Mouse (Mus musculus) heart, adult 11 months (tissue): Measurements from ENCODE around the gene Tipin.
"Not testable (repeated sequence)": the region's sequence is repeated elsewhere in the genome, so short reads cannot be mapped to it uniquely, and the experiment has no call there.

Experiments used
- DNase-seq: peaks from one replicate; pipeline ENCODE4 v3.0.0; 2022

Tipin gene

DNA sequence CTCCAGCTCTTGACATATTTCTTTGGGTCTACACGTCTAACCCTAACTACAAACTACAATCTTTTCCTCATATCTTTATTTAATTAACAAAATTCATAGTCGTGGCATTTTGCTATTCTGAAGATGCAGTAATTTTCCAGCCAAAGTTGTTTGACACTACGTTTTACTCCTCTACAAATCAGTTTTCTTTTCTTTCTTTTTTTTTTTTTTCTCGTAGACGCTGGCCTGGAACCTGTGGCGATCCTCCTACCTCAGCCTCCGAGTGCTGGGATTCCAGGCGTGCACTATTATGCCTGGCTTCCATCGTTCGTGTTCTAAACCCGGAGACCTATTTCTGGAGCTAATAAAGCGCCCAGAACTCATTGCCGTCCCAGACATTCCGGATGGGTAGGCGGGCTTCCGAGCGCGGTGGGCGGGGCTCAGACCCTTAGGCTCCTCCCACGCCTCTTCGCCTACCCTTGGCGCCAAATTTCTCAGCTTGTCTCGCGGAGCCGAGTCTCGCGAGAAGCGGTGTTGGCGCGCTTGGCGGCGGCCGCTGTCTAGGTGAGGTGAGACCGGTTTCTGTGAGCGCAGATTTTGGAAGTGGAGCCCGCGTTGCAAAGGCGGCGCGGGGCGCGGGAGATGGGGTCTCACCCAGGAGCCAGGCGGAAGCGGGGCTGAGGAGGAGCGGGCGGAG lies at the start of gene Tipin:
Gene Tipin (plus strand): TSS at position 477 of the 676 bp plus-strand sequence.
- peak; percentile 99 for DNase-seq

DNA sequence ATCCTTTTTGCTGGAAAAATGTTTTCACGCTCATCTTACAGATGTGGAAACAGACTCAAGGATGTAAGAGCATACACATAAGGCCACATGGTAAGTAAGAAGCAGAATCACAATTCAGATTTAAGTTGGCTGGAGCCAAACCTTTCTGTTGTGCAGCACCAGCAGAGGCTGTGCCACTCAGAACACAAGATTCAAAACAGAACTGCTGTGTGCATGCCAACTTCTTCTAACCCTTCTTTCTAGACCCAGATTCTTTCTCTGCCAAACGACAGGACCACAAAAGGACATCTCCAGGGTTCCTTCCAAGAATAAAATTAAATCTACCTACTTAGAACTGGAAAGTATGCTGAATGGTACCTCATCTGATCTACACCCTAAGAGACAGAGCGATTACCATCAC lies 49.7 kb upstream of the Tipin start:
- no peak for DNase-seq

DNA sequence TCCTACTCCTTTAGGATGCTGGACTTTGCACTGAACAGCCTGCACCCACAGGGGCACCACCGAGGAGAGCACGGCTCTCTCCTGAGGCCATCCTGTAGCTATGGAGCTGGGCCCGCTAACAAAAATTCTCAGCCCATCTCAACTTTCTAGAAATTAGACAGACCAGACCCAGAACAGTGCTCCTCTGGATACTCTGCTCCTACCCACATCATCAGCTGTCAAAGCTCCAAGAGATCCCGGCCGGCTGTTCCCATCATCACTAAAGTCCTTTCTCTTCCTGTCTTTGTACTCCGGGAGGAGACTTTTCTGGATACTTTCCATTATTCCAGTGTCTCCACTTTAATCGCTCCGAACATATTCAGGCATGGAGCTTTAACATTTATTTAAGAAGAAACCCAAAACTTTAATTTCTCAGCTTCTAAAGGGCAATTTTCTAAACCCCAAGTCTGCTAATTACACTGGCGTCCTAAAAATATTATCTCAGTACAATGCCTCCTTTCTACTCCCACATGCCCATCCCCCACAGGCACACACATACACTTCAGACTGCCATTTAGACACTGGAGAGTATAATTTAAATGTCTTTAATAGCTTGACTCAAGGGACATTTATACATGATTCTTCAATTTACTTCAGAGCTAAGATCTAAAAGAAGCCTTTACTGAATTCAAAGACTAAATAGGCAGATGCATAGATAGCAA lies 49.0 kb upstream of the Tipin start:
- peak; percentile 95 for DNase-seq

DNA sequence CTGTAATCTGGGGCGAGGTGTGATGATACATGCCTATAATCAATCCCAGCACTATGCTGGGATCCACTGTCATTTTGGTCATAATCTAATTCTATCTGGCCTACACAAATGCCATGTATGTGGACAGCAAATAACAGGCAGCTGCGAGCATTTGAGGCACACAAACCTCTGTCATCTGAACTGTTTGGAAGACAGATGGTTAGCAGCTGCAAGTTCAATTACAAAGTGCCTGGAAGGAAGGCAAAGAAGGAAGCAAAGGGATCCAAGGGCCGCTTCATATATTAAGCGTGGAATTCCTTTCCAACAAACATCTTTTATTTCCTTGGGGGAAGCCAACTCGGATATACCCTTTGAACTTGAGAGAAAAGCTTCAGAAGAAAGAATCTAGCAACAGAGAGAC lies 47.7 kb upstream of the Tipin start:
- peak; percentile 87 for DNase-seq

DNA sequence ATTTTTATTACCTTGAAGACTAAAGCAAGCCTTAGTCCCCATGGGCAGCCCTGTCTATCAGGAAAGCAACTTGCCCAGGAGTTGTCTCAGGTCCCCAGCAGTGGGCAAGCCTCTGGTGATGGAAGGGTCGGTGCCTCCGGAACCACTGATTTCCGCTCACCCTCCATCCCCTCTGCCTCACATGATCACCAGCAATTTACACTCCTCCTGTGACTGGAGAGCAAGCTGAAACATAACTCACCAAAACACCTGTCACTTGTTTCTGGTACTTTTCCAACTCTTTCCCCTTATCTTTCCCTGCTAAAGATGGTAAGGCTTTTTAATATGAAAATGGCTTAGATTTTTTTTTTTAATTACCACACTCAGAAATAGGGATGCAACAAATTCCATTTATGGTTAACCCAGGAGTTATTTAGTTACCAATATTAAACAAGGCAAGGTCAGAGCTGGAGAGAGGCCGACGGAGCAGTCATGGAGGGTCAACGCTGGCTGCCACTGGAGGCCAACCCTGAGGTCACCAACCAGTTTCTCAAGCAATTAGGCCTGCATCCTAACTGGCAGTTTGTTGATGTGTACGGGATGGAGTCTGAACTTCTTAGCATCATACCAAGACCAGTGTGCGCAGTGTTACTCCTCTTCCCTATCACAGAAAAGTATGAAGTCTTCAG lies 46.5 kb upstream of the Tipin start, which contains the start of gene Uchl4:
Gene Uchl4 (plus strand): TSS at position 434 of the 668 bp plus-strand sequence.
- DNase-seq = no peak

DNA sequence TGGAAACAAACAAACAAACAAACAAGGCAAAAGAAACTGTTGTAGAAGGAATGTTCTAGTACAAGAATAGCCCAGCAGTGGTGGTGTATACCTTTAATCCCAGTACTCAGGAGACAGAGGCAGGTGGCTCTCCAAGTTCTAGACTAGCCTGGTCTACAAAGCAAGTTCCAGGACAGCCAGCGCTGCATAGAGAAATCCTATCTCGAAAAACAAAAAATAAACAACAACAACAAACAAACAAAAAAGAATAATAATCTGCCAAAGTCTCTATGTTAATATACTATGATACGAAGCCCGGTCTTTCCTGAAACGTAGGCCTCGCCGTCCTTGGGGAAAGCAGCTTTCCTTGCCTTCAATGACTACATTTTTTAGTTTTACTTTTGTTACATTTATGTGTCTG lies 45.3 kb upstream of the Tipin start:
- peak; percentile 64 for DNase-seq

DNA sequence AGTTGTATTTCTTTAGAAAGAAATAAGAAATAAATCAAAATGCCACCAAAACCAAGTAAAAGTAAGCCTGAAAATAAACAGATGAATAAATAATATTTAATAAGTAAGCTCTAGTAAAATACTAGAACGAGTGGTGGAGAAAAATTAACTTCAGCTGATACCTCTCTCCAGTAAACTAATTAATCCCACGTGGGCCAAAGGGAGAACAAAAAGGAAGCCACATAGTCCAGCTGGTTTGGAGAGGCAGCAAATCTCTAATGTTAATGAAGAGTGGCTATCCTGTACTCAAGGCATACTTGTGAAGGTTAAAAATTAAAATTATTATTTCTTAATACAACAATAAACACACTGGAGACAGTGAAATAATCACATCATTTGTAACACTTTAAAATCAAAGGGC lies 41.3 kb upstream of the Tipin start:
- no peak for DNase-seq

DNA sequence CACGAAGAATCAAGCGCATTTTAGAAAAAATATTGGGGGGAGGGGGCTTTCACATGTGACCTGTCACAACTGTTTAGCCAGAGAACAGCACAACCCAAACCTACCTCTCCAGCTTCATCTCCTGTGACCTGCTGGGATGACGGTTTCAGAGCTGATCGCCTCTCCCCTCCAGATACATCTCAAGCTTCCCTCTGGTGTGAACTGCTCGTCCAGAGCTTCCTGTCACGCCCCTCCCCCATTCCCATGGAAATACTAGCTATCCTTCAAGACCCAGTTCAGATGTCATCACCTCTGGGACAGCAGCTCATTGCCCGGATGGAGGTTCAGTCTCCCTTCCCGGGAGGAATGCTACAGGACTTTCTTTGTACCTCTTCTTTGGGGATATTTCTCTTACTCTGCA lies 40.7 kb upstream of the Tipin start:
- peak; percentile 95 for DNase-seq

DNA sequence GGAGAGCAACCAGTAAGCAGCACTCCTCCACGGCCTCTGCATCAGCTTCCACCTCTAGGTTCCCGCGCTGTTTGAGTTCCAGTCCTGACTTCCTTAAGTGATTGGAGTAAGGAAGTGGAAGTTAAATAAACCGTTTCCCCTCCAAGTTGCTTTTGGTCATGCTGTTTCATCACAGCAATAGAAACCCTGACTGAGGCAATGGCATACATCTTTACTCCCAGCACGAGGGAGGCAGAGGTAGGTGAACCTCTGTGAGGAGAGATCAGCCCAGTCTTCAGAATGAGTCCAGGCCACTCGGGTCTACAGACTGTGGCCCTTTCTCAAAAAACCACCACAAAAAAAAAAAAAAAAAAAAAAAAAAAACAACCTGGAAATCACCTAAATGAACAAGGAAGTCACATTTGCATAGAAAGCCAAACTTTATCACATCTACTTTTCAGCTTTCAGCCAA lies 39.0 kb upstream of the Tipin start:
- DNase-seq = peak; percentile 95

DNA sequence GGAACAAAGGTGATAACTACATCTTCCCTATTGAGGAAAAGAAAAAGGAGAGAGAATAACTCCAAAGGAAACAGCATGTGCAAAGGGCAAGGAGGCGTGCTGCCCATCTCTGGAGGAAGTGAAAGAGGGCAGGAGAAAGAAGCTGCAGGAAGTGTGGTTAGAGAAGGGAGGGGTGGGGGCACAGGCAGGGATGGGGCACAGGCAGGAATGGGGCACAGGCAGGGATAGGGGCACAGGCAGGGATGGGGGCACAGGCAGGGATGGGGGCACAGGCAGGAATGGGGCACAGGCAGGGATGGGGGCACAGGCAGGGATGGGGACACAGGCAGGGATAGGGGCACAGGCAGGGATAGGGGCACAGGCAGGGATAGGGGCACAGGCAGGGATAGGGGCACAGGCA lies 32.0 kb upstream of the Tipin start:
- DNase-seq = peak; percentile 92

DNA sequence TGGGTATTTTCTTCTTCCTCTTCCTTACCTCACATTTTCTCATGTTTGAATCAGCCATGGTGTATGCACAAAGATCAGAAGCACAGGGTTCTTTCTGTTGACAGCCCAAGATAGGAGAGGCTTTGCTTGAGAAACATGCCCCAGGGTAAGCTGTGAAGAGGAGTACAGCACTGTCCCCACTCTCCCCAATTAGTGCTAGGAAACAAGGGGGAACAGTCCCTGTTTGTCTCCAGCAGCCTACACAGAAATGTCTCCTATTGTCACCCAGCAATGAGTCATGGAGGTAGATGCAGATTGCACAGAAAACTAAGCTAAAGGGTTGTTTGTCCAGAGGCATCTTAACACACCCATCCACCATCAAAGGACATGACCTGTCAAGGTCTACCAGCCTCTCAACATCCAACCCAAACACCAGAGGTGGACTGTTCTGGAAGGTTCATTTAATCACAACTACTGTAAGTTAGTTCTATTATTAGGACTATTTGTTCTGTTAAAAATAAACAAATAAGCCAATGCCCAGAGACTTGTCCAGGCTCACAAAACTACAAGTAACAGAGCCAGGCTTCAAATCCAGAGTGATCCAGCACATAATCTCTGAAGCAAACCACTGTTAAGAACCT lies 31.2 kb upstream of the Tipin start:
- DNase-seq = no peak

DNA sequence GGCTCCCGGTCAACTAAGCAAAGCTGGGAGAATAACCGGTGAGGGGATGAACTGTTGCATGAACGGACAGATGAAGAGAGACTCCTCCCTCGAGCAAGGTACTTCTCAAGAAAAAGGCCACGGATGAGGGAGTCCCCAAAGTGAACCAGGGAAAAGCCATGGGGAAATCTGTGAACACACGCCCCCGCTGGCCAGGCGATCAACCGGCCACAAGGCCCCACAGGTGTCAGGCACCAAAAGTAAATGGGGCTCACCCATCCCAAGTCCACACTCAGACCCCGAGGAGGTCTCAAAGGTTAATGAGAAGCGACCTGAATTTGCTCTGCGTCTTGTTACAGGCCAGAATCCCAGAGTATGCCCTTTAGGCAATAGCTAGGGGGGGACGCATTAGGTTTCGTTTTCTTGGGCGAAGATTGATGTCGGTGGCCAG lies 28.8 kb upstream of the Tipin start:
- DNase-seq = no peak

DNA sequence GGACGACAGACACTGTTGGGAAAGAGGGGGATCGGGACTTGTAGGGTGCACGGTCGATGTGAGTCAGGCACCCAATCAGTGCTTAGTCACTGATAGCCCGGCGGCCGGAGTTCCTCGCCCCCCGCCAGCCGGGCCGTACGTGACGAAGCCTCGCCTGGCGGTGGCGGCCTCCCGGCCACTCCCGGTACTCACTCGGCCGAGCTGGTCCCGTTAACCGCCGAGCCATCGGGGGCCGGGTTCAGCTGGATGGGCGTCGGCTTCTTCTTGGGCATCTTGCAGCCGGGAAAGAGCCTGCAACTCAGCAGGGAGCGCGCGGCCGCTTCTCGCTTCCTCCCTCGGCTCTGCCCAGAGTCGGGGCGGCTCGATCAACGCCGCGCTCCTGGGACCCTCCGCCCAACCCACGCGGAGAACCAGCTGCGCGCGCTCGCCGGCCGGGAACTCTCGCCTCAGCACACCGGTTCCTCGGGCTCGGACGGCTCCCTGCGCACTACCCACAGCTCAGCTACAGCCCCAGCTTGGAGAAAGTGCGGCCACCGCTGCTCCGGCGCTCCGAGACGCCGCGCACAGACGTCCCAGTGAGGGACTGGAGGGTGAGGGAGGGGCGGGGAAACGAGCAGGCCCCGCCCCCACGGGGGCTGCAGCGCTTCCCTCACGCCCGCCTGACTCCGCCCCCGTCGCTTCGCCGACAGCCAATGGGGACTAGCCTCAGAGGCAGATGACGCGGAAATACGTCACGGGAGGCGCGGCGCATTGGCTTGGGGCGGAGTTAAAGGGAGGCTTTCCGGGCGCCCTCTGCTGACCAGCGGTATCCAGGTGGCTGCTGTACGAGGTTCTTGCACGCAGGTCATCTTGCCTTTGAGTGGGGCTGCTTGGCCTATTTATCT lies 28.1 kb upstream of the Tipin start, which contains the start of gene Map2k1:
Gene Map2k1 (minus strand): TSS at position 611 of the 884 bp plus-strand sequence.
- DNase-seq = peak; percentile 100

DNA sequence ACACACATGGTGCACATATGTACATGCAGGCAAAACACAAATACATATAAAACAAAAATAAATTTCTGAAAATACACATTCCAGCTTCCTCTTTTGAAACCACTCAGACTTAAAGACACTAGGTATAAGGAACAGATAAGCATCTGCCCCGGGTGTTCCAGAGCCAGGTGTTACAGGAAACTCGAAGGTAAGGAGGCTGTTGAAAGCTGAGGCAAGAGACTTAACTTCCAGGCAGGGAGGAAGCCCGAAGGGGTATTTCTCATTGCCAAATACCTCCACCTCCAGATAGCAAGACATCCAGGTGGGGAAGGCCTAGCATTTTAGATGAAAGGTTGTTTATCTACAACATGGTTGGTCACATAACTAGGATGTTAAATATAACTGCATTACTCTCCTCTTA lies 26.0 kb upstream of the Tipin start:
- no peak for DNase-seq

DNA sequence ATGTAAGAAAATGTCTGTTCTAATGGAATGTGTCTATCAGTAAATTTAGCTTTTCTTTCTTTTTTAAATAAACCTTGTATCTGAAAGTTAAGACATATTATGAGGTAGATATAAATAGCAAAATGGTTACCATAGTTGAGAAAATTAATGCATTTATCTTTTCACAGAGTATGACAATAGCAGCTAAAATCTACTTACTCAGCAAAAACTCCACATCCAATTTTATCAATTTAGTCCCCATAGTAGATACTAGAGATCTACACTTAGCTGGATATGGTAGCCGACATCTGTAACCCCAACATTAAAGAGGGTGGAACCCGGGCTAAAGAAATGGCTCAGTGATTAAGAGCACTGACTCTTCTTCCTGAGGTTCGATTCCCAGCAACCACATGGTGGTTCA lies 25.2 kb upstream of the Tipin start:
- no peak for DNase-seq

DNA sequence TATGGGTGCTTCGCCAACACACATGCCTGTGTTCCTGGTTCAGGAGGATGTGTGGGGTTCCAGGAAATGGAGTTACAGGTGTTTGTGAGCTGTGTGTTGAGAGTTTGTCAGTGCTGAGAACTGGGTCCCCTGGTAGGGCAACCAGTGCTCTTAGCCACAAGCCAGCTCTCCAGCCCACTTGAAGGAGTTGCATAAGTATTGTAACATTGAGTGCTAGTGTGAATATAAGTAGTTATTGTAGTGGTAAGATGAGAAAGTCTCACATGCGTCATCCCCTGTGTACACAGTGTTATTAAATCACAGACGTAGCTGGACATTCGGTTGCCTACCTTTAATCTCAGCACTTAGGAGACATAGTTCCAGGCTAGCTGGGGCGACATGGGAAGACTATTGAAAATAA lies 21.5 kb upstream of the Tipin start:
- DNase-seq = no peak

DNA sequence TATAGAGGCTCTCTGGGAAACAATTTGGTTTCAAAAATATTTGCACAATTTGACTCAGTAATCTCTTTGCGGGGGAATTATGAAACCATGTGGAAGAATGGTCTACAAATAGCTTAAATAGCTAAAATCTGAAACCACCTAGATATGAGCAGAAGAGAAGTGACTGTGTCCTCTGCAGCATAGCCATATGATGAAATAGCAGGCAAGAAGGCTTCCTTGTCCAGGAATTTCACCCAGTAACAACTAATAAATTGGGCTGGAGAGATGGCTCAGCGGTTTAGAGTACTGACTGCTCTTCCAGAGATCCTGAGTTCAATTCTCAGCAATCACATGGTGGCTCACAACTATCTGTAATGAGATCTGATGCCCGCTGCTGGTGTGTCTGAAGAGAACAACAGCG lies 20.4 kb upstream of the Tipin start:
- DNase-seq = no peak

DNA sequence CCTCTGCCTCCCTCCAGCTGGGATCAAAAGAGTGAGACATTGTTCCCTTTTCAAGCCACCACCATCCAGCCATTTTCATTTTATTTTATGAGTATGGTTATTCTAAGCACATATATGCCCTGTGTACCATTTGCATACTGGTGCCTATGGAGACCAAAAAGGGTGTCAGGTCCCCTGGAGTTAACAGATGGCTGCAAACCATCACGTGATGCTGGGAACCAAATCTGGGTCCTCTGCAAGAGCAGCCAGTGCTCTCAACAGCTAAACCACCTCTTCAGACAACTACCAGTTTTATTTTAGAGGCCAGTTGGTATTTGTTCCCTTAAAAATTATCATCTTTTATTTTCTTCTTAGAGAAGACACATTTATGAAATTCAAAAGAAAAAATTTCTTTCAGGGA lies 16.6 kb upstream of the Tipin start:
- no peak for DNase-seq

DNA sequence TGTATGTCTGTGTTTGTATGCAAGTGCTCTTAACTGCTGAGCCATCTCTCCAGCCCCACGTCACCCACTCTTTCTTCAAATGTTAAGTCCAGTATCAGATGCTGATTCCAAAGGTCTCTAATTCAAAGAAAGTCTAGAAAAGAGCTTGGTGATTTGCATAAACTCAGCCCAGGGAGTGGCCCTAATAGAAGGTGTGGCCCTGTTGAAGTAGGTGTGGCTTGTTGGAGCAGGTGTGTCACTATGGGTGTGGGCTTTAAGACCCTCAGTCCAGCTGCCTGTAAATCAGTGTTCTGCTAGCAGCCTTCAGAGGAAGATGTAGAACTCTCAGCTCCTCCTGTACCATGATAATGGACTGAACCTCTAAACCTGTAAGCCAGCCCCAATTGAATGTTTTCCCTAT lies 14.2 kb upstream of the Tipin start:
- DNase-seq = no peak

DNA sequence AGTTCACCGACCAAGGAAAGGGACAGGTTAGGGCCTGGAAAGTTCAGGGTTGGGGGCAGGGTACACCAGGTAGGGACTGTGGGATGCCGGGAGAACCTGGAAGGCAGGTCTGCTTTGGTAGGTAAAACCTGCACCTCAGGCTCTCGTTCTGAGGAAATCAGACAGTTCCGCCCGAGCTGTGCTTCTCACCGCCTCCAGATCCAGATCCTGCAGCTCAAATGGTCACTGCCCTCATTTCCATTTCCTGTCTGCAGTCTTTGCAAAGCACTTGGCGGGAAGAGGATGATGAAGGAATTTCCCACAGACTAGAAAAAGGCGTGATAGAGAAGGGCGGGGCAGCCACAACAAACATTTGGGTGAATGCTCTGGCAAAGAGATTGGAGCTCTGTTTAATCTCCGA lies 13.2 kb upstream of the Tipin start:
- DNase-seq = no peak

DNA sequence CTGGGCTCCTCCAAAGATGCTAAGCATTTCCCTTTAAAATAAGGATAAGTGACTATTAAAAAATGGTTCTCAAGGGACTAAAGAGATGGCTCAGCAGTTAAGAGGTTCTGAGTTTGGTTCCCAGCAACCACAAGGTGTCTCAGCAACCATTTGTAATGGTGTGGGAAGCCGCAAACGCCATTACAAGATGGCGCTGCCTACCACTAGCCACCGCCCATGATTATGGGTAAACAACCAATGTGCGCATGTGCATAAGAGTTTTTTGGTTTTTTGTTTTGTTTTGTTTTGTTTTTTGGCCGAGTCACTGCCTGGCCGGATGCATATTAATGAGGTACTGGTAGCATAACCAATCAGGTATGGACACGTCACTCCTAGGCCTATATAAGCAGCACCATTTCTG lies 12.5 kb upstream of the Tipin start:
- DNase-seq = not testable (repeated sequence)

DNA sequence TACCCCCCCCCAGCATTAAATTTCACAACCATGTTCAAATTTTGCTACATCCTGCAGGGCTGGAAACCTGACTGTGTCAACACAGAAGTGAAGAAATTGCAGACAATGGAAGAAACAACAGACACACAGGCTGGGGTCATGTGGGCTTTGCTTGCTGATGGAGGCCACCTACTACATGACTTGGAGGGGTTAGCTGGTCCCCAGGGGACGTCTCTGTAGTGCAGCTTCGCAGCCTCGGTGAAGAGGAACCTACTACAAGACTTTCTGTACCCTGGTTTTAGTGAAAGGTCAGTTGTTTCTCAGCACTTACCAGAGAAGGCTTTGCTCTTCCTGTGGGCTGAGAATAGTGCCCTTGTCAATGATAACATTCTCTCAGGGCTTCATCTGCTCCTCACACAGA lies 10.1 kb upstream of the Tipin start:
- no peak for DNase-seq
